Mouse (Mus musculus) cortical plate, adult 2 months (tissue): ENCODE measurements around the gene Acot6. TPM values are rescaled to one million over a fixed set of nuclear protein-coding genes. Genes with fewer than 3 reads are reported as not detected.

Source experiments
- H3K27ac ChIP-seq: fragments of 200-500 bp; 2 replicates; pipeline ENCODE4 v1.5.1; 2012; ENCODE audit warnings: low read length, control low read depth, inconsistent platforms; ENCODE audit not compliant: insufficient read depth
- H3K4me1 ChIP-seq: fragments of 200-500 bp; 2 replicates; pipeline ENCODE4 v1.6.1; 2011; ENCODE audit warnings: low read length; ENCODE audit not compliant: control insufficient read depth, insufficient read depth
- H3K4me3 ChIP-seq: fragments of 200-500 bp; 2 replicates; pipeline ENCODE4 v1.5.1; 2011; ENCODE audit warnings: mild to moderate bottlenecking, low read length, control low read depth; ENCODE audit not compliant: insufficient read depth
- CTCF ChIP-seq: fragments of 200-500 bp; IDR thresholded peaks from 2 replicates; pipeline ENCODE4 v1.5.1; 2011; ENCODE audit warnings: mild to moderate bottlenecking, control low read depth, low read length; ENCODE audit not compliant: insufficient read depth; ENCODE audit errors: extremely low read depth
- POLR2A ChIP-seq: fragments of 200-500 bp; IDR thresholded peaks from 2 replicates; pipeline ENCODE4 v1.6.1; 2011; ENCODE audit warnings: mild to moderate bottlenecking, low read length, control low read depth; ENCODE audit not compliant: insufficient read depth; ENCODE audit errors: extremely low read depth
- polyA plus RNA-seq: library from polyadenylated mRNA; depleted of rRNA; stranded (reverse); fragments of >200 nt; gene quantifications from 2 replicates; pipeline ENCODE4 v1.2.3, GENCODE M21; 2012

Acot6 gene
- polyA plus RNA-seq, 1 experiment: 5.0 TPM

DNA sequence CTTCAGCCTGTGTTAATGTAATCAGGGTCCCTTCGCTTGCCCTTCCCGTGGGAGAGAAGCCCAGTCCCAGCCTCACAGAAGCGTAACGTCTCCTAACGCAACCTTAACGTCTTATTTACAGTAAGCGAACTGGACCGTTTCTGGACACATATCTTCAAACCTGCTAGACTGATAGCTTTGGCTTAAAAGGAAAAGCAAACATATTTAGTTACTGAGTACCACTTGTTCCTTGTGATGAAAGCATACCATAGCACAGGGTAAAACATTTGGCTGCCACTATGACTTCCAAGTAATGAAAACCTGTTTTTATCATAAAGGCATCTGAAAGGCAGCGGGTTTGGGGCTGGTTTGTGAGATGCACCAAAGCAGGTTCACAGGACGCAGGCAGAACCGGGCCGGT, 25.4 kb downstream of the Acot6 start:
- TF ChIP-seq CTCF: no peak
- no peak for TF ChIP-seq POLR2A
- Histone ChIP-seq H3K27ac (no peak overlapping the region), H3K4me3 (no peak overlapping the region), H3K4me1 (no peaks in the 10 kb centered on the region)

DNA sequence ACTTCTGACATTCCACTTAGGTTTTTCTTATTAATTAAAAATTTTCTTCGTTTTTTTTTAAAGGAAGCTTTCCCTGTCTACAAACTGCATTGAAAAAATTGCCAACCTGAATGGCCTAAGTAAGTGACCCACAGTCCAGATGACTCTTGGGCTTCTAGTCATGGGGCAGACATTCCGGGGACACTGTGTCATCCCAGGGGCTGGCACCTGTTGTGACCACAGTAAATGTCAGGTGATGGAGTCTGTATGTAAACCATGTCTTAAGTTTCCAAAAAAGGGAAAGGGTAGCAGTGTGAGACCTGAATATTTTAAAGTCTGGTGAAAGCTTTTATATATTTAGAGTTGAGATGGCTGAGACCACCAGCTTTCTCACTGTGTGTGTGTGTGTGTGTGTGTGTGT, 26.4 kb downstream of the Acot6 start:
- Histone ChIP-seq H3K4me1 (no peaks in the 10 kb centered on the region), H3K27ac (no peak overlapping the region), H3K4me3 (no peak overlapping the region)
- TF ChIP-seq CTCF (no peak), POLR2A (no peak)

DNA sequence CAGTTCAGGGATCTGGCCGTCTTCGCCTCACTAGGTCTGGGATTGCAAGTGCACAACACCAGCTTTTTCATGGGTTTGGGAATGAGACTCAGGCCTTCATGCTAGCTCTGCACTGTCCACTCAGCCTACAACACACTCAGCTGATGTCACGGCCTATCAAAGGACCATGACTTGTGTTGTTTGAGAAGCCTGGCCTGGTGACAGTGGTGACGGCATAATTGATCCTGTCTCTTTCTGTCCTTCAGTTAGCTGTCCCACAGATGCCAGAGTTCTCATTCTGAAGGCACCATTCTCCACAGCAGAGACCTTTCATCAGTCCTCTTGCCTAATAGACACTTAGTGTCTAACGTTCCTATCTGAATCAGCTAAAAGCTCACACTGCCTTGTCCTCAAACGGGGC, 28.1 kb downstream of the Acot6 start:
- H3K4me3 ChIP-seq: no peak overlapping the region
- TF ChIP-seq CTCF (no peak), POLR2A (no peak)
- no peak overlapping the region for H3K27ac ChIP-seq
- no peaks in the 10 kb centered on the region for H3K4me1 ChIP-seq

- TF ChIP-seq POLR2A (no peak), CTCF (no peak)
- Histone ChIP-seq H3K4me1 (no peaks in the 10 kb centered on the region), H3K4me3 (no peak overlapping the region), H3K27ac (no peak overlapping the region)
These were observed 29.5 kb downstream of the Acot6 start for GRCm38 (mm10) chr12:84129931-84130330.

- TF ChIP-seq CTCF: peak; percentile 43; the same call in 1 of the 2 replicates
- no peak for TF ChIP-seq POLR2A
These were observed 31.8 kb downstream of the Acot6 start for GRCm38 (mm10) chr12:84132265-84132664.

GRCm38 (mm10) chr12:84137131-84137530, 36.7 kb downstream of the Acot6 start:
- Histone ChIP-seq H3K4me1 (no peaks in the 10 kb centered on the region), H3K27ac (no peak overlapping the region), H3K4me3 (no peak overlapping the region)
- TF ChIP-seq CTCF (no peak), POLR2A (no peak)

More at GRCm38 (mm10) chr12:84132265-84132664, 31.8 kb downstream of the Acot6 start:
- Histone ChIP-seq H3K27ac (no peak overlapping the region), H3K4me1 (no peaks in the 10 kb centered on the region), H3K4me3 (no peak overlapping the region)

- no peak for TF ChIP-seq CTCF
- H3K4me1 ChIP-seq: no peaks in the 10 kb centered on the region
- H3K4me3 ChIP-seq: no peak overlapping the region
- H3K27ac ChIP-seq: no peak overlapping the region
These were observed 39.7 kb downstream of the Acot6 start for GRCm38 (mm10) chr12:84140135-84140534.

DNA sequence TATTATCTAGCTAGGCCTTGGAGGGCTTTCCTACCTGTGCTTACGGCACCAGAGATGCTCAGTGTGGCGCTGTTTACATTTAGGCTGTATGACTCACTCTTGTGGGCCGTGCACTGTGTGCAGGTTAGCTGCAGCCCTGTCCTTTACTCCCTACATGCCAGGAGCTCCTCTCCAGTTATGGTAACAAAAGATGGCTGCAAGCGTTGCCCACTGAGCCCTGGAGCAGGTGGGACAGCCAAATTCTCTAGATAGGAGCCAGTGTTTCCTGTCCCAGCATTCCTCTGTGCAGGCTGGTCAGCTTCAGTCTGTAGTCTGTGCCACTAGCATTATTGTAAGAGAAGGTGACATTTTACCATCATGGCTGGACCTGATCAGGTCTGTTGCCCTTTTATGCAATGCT, 40.8 kb downstream of the Acot6 start:
- H3K4me3 ChIP-seq: no peak overlapping the region
- no peaks in the 10 kb centered on the region for H3K4me1 ChIP-seq
- no peak overlapping the region for H3K27ac ChIP-seq
- TF ChIP-seq CTCF (no peak), POLR2A (no peak)

DNA sequence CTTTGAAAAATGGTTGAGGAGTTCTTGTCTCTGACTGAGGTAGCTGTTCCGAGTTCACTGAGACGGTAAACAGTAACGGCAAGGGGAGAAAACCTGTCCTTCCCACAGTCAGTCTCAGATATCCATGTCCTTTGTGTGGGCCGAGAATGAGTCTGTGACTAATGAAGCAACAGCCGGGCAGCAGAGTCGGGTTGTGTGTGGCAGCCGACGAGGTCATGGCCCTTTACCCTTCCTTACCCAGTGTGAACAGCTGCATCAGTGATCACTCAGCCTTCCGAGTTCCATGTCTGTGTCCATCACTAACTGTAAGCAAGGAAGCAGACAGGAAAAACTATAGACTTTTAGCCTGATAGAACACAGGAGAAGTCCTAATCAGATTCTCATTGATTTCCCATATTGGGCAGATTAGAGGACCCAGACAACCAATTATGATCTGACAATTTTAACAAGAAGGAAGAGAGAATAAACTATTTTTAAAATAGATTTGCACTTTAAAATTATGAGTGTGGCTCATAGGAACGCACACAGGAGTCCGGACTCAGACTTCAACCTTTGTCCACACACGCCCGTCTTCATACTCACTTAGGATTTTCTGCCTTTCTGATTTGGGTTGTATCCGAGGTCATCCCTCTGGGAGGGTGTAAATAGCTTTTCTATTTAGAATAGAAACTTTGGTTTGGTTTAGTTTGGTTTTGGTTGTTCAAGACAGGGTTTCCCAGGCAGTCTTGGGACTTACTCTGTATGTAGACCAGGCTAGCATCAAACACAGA, 42.0 kb downstream of the Acot6 start:
- Histone ChIP-seq H3K4me1 (no peaks in the 10 kb centered on the region), H3K4me3 (no peak overlapping the region), H3K27ac (no peak overlapping the region)
- TF ChIP-seq POLR2A: no peak
- no peak for TF ChIP-seq CTCF

DNA sequence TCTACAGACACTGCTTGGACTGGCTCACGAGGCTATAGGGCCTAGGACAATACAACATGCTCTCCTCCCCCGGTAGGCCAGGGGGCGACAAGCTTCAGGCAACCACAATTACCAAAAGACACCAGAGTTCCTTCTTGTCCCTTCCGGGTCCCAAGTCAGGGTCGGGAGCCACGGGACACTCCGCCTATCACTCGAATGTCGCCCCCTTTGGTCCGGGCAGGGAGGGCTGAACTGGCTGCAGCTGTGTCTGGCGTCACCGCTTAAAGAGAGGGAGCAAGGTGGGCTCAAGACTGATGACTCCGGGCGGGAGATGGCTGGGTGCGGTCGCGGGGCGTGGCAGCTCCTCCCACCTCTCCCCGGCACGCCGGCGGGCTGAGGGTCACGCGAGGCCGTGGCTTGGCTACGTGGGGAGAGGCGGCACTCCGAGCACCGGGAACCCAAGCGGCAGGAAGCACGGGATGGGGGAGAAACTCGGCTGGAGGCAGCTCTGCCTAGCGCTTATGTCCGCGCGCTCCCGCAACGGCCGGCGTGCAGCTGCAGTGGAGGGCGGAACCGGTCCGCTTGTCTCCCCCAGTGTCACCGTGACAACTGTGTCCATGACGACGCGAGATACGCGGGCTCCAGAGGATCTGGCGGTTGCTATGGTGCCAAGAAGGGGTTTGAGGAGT, 47.6 kb downstream of the Acot6 start, which contains the start of gene Pnma1:
Gene Pnma1, minus strand, starts transcription at position 536 of the 668 bp plus-strand sequence.
- no peaks in the 10 kb centered on the region; the same call in 1 of the 2 replicates for H3K4me1 ChIP-seq
- H3K4me3 ChIP-seq: peak within 1 kb of the TSS; percentile 65
- H3K27ac ChIP-seq: peak within 1 kb of the TSS; percentile 57
- peak; percentile 35; the same call in 1 of the 2 replicates for TF ChIP-seq POLR2A
- 0 out of 2 replicates have a peak, but pooled peaks have one; percentile 6 for TF ChIP-seq CTCF
